Mouse (Mus musculus): ENCODE data around the gene Fbrsl1. TPM values are rescaled to one million over a fixed set of nuclear protein-coding genes. Genes with fewer than 3 reads are reported as not detected.

Gene Fbrsl1
- 1 to 10 TPM; 4.2 to 9.1 (median 6.6) TPM for polyA plus RNA-seq (2017; shearing (Covaris generic))

DNA sequence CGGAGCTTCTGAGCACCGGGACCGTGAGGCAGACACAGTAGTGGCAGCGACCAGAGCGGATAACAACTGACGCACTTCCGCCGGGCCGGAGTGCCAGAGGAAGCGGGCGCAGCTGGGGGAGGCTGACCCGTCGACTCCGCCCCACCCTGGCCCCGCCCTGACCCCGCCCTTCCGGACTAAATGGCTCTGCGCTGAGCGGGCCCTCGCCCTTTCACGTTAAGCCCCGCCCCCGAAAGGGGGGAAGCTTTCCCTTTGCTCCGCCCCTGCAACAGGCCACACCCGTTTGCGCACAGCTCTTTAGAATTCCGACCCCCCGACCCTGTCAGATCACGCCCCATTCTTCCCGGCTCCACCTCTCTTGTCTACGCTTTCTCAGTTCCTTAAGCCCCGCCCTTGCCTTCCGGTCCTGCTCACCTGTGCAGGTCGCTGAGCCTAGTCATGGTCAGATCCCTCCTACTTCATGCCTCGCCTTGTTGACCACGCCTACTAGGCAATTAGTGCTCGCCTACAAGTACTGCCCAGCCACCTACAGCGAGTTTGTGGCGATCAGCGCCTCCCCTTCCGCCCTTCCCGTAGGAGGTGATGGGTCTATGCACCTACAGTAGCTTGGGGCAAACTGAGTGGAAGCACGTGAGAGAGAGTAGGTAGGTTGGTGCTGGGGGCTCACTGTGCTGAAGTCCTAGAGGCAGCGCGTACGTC is at the start of gene Fbrsl1:
Gene Fbrsl1, minus strand, starts transcription at position 68 of the 699 bp plus-strand sequence.
- peak; percentile 78 for ATAC-seq

DNA sequence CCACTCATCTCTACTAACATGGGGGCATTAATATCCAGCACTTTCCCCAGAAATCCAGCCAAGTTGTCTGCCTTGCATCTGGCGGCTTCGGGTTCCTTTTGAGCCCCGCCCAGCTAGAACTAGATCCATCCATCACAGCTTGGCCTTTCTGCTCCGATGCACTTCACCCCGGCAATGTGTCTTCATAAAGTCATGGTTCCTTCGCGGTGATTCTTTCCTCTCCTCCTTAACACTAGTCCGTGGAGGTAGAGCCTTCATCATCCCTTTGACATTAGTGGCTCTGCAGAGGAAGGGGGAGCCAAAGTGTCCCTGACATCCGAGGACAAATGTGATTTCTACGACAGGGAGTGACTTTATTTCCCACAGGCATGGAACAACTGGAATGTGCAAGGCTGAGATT is 49.8 kb upstream of the Fbrsl1 start:
- no peak for ATAC-seq

DNA sequence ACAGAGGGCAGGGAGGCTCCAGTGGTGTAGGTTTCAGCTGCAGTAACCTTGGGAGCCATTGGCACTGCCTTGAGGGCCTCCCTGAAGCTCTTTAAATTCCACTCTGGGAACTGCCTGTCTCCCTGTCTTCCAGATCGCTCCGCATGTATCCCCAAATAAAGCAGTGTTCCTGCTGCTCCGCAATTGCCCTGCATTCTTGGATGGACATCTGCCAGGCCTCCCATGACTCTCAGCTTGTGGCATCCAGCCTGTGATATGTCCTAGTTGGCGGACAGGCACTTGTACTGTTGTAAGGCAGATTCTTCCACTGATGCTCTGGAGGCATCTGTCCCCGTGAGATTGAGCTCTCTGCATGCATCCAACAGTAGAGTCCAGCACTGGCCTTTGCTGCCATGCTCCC is 49.3 kb upstream of the Fbrsl1 start:
- ATAC-seq, result no peak

DNA sequence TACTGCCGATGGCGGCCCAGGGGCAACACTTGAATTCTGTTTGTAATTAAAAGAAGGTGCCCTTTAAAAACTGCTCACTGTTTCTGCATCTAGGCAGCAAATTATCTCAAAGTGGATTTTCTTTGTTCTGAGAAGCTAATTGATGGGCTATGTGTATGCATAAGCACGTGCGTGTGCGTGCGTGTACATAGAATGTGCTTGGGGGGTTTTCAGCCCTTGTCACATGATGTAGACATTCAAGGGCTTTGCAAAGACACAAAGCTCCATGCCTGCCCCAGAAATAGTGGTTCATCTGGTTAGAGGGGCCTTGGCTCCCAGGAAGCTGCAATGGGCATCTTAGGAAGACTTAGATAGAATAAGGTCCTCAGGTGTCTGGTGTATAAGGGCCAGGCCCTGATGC is 46.7 kb upstream of the Fbrsl1 start:
- ATAC-seq, result no peak

DNA sequence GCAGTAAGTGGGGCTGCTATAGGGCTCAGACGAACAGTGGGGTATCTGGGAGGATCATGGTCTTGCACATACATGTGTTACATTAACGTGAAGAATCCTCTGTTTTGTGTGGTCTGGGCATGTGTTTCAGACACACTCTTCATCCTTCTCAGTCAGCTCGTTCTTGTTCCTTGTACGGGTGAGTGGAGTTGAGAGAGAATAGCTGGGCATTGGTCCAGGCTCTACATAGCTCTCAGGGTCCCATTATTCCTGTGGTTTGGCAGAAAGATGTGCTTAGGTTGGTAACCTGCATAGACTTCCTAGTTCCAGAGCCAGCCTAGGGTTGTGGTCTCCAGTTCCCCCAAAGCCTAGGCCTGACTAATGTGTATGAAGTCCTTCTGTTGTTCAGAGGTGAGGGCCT is 46.1 kb upstream of the Fbrsl1 start:
- ATAC-seq, result no peak

DNA sequence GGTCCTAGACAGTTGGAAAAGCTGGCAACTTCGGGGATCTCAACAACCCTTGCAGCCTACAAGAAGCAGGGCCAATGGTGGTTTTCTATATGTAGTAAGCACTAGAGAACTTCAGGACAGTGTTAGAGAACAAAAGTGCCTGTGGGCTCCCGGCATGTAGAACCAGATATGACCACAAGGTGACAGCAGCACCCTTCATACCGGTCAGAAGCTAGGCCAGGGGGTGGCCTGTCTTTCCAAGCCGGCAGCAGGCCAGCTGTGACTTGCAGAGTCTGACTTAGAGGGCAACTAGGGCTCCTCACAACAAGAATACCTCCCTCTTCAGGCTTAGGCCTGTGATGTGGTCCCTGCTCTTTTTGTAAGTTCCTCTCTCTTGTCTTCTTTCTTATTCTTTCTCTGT is 45.5 kb upstream of the Fbrsl1 start:
- ATAC-seq, result peak; percentile 96

DNA sequence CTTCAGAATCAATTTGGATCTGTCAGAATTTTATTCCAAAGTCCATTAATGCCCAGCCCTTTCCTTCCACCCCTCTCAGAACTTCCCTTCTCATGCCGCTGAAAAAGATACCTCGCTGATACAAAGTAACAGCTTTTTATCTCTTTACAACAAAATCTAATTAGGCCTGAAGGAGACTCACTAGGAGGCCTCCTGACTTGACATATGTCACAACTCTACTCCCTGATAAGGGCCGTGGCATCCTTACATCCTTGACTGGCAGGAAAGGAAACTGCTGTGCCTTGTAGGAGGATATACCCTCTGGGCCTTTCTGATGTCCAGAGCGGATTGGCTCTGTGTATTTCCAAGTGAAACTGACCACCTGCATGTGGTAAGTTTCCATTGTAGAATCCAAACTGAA is 41.3 kb upstream of the Fbrsl1 start:
- ATAC-seq, result no peak

DNA sequence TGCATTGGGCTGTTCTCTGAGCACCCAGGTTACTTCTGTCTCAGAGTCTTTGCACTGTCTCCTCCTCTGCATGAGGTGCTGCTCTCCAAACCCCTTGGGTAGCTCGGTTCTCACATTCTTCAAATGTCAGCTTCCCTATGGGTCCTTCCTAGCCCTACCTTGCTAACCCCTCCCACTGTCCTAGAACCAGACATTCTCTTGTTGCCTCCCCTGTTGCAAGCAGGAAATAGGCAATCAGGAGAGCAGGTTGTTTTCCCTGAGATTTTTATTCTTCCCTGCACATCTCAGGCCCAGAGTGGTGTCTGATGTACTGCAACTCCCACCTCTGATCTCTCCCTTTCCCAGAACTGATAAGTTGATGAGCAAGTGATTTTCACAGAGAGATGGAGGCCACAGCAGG is 39.6 kb upstream of the Fbrsl1 start:
- ATAC-seq, result no peak

DNA sequence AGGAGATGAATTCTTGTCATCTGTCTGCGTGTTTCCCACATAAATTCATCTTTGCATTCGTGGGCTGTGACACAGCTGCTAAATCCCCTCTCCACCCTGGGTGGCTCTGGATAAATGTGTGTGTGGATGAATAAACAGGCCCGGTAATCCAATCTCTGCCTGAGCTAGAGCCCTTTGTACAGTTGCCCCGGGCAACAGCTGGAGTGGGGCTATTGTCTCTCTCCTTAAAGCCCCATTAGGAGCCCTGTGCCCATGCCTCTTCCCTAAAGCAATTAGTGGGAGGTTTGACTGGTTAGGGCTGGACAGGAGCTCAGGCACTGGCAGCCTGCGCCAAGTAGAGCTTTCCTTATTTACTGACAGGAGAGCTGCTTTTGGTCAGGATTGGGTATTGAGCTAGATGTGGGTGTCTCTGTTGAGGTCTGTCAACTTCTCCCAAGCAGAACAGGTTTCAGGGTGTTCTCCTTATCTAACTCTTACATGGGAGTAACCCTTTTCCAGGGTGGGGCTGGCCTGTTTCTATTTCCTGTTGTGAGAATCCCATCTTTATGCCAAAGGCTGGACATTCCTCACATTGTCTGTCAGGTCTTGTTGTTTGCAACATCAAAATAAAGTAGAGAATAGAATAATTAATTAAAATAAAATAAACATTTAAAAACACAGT is 38.5 kb upstream of the Fbrsl1 start:
- ATAC-seq, result no peak

DNA sequence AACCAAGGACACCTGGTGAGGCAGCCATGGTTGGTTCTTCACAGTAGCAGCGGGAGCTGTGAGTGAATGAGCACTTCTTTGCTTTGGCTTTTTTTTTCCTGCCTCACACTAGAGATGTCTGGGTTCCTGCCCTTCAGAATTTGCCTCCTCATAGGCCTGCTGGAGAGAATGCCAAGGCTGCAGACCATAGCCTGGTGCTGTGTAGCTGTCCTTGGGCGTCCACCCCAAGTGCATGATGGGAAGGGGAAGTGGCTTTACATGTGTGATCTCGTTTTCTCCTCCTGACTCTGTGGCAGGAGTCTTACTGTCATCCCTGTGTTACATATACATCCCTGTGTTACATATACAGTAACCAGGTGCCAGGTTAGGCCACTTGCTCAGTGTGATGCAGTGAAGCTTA is 36.4 kb upstream of the Fbrsl1 start:
- ATAC-seq, result no peak

DNA sequence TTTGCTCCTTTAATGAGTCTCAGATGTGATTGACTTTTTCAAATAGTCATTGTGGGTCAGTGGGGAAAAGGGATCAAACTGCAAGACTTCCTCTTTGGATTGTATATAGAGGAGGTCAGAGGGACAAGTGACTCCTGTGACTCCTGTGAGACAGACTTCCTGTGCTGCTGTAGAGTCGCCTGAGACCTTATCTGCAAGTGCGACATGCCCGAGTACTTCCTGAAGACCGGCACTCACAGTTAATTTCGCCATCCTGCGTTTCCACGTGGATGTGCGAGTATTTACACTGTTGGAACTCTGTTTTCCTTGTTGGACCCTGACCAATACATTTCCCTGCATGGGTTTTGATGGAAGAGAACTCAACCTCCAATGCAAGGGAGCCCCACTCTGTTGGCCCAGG is 30.9 kb upstream of the Fbrsl1 start:
- ATAC-seq, result no peak

DNA sequence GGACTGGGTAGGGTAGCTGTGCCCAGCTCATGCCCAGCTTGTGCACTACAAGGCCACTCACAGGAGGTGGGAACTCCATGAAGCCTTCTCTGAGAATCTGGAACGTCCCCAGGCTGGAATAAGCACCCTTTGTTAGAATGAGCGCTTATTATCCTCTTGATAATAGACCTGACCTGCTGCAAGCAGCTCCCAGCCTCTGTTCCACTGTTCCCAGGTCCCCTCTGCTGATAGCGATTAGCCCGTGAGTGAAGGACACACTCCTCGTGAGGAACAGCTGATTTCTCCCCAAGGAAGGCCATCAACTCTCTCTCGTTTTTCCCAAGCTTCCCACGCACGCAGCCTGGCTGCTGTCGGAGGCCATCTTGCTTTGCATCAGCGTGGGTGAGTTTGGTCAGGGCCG is 25.9 kb upstream of the Fbrsl1 start:
- no peak for ATAC-seq

DNA sequence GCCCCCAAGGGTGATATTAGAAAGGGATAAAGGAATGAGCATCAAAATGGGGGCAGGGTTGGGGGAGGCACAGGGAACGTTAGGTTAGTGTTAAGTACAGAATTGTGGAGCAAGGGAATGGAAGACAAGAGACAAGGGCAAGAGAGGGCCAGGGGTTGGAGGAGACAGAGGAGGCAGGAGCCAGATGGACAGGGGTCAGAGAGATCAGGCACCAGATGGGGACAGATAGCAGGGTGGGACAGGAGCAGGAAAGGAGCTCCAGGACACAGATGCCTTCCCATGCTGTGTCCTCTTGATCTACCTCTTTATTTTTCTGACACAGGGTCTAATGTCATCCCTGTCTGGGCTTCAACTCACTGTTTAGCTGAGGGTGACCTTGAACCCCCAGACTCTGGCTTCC is 24.5 kb upstream of the Fbrsl1 start:
- no peak for ATAC-seq

DNA sequence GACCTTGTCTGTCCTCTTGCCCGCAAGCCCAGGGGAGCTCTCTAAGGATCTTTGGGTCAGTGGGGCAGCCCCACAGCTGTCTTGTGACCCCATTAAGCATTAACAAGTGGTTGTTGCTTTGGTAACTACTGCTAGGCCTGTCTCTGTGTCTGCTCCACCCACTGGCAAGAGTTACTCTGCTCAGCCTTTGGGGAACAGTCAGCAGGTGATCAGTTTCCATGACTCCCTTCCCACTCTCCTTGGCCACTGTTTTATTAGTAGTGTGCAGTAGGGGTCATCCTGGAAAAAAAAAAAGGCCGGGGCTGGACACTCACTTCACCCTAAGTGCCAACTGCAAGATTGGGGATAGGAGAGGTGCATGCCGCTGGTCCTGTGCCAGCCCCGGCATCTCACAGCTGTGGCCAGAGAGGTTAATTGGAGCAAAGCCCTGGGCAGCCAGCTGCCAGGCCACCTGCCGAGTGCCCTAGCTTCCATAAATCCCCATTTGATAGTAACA is 23.7 kb upstream of the Fbrsl1 start:
- no peak for ATAC-seq

DNA sequence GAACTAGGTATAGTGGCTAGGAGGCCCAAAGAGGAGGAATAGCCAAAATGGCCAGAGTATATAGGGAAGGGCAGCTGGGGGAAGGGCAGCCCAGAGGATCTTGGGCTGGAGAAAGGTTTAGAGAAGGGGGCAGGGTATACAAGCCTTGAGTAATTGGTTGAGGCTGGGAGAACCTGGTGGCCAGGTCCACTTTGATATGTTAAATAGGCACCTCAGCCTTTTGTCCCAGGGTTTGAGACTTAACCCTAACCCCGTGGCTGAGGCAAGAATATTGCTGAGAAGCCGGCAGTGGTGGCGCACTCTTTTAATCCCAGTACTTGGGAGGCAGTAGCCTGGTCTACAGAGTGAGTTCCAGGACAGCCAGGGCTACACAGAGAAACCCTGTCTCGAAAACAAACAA is 23.0 kb upstream of the Fbrsl1 start:
- no peak for ATAC-seq

DNA sequence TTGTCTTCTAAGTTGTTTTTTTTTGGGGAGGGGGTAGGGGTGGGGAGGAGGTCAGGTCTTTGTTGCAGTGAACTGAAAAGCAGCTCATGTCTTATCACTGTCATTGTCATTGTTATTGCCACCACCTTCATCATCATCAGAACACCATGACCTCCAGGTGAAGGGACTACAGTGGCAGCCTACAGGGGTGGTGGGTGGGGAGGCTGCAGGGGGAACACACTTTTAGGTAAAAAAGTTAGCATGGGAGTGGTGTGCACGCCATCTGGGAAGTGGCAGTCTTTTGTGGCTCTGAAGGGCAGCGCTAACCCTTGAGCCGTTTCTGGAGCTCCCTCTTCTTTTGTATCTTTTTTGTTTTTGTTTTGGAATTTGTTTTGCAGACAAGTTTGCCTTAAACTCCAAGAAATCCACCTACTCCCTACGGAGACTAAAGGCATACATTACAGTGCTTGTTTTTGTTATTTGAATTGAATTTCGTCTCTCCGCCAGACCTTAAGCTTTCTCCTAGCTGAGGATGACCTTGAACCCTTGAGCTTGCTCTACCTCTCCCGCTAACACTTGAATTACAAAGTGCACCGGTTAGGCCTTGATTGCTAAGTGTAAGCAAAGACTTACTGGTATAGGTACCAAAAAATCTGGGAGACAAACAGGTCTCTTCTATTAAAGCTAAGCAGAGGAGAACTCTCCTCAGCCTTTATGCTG is 21.1 kb upstream of the Fbrsl1 start:
- no peak for ATAC-seq

DNA sequence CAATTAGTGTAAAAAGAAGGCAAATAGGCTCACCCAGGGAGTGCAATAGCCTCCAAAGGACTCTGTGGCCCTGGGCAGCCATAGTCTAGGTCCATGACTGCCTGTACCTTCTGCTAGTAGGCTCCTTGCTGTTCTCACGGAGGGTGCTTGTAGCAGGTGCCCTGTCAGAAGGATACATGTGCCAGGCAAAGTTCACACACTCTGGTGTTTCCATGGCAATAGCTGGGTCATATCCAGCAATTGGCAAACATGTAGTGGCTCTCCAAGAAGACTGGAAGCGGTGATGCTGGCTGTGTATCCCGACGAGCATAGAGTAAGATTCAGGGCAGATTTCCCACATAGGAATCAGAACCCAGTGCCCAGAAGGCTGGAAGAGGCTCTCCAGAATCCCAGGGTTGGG is 20.0 kb upstream of the Fbrsl1 start:
- ATAC-seq, result no peak

DNA sequence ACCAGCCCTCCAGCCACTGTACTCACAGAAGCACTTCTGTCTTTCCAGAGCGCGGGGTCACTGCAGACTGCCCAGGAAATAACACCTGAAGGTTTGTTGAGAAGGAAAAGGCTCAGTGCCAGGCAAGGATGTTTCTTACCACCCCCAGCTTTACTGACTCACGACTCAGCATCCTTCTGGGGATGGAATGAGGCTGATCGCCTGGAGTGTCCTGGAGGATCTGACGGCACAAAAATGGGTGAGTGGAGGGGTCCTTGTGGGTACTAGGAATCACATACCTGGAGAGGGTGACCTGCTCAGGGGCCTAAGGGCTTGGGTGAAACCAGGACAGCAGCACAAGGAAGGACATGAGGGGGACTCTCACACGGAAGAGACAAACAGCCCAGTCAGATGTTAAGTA is 19.4 kb upstream of the Fbrsl1 start:
- ATAC-seq, result no peak

DNA sequence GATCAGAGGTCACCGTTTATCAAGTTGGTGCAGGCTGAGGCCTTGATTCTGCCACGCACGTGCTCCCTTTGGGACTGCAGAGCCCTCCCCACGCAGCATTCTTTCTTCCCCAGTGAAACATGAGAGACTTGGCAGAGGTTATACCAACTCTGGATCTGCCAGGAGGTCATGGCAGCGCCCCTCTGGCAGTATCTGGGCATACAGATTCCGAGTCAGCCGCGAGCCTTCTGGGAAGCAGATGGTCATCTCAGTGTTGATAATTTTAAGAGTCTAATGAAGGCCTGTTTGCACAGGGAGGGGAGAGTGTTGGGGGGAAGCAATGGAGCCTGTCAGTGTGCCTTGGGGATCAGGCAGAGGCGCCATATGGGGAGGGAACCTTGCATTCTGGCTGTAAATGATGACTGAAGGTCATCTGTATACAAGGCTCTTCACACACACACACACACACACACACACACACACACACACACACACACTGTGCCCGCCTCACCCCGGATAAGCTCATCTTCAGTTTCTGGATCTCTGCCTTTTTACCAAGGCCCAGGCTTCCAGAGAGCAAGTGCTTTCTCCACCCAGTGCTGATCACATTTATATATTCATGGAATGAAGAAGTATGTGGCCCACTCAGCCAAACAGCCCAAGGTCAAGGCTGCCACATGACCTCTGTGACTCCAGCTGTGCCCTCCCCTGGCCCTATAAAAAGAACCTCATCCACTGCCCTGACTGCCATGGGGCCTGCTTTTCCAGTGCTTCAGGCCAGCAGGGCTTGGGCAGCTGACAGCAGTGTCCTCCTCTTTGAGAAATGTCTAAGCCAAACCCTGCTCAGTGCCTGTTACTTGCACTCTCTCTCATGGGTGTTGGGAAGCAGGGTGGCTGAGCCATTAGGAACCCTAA is 18.5 kb upstream of the Fbrsl1 start:
- ATAC-seq, result no peak

DNA sequence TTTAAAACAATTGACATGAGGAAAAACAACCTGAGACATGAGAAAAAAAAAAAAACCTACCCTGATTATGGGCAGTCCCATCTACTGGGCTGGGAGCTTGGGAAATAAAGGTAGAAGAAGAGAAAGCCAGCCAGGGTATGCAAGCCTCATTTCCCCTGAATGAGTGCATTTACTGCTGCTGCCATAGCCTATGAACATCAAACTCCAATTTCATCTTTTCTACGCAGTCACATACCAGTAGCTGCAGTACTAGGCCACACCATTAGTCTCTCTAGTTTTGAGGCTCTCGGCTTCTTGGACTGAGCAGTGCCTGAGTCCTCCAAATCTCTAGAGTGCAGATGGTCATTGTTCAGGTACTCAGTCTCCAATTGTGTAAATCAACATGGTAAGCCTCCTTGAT is 14.3 kb upstream of the Fbrsl1 start:
- no peak for ATAC-seq

DNA sequence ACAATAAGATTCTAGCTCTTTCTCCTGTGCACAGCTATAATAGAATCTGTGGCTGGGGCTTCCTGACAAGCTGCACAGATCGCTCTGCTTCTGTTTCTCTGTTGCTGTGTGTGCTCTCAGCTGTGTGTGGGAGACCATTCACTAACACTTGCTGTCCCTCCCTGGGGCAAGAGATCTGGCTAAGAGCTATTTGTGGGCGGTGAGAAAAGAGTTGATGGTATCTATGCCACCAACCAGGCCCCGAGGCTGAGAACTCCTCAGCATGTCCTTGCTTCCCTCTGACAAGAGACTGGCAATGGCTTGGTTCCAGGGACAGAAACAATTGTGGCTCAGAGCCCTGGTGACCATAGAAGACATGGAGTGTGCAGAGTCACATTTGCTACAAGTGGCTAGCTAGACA is 10.6 kb upstream of the Fbrsl1 start:
- ATAC-seq, result no peak

DNA sequence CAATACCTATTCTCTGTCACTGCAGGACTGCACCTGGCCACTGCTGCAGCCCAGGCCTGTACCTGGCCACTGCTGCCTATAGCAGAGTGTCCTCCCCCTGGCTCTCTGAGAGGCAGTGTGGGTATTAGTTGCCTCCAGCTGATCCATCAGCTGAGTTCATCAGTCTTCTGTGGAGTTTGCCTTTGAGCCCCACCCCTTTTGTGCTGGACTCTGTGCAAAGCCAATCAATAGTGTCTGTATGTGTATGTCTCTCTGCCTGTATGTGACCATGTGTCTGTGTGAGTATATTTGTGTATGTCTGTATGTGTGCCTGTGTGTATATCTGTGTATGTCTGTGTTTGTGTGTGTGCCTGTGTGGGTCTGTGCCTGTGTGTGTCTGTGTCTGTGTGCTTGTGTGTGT is 7.0 kb upstream of the Fbrsl1 start:
- ATAC-seq, result no peak

DNA sequence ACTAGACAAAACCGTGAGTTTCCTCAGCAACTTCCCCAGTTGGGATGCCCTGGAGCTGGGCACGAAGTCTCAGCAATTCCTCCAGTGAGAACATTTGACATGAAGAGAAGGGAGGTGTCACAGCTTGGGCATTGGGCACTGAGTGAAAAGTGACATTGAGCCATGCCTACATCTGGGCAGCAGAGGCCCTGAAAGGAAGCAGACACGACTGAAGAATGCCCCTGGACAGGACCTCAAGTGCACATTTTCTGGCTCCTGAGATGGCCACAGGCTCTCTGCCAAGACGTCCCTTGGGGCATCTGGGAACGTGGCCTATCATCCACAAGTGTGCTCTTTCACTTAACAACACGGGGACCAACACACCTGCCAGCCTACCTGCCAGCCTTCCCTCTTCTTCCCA is 991 bp upstream of the Fbrsl1 start:
- ATAC-seq, result no peak
